Mouse (Mus musculus): ENCODE results near the gene Sos2. TPM values are rescaled to one million over a fixed set of nuclear protein-coding genes. Genes with fewer than 3 reads are reported as not detected.
"Not testable (repeated sequence)": the region's sequence is repeated elsewhere in the genome, so short reads cannot be mapped to it uniquely, and the experiment has no call there.

Gene Sos2
- total RNA-seq, 1 experiment from 2014 or later = 83.1 TPM

- peak; percentile 68 for ATAC-seq (ENCODE audit: extremely low read depth, insufficient number of reproducible peaks, low FRiP score, poor library complexity, severe bottlenecking)
These were observed 752 bp downstream of the Sos2 start for GRCm38 (mm10) chr12:69680635-69681565.

- ATAC-seq (ENCODE audit: extremely low read depth, insufficient number of reproducible peaks, low FRiP score, poor library complexity, severe bottlenecking) = no peak
These were observed 5.5 kb downstream of the Sos2 start for GRCm38 (mm10) chr12:69676157-69676556.

- ATAC-seq (ENCODE audit: extremely low read depth, insufficient number of reproducible peaks, low FRiP score, poor library complexity, severe bottlenecking) = no peak
These were observed 6.8 kb downstream of the Sos2 start for GRCm38 (mm10) chr12:69674576-69675537.

- no peak for ATAC-seq (ENCODE audit: extremely low read depth, insufficient number of reproducible peaks, low FRiP score, poor library complexity, severe bottlenecking)
These were observed 7.5 kb downstream of the Sos2 start for GRCm38 (mm10) chr12:69674176-69674575.

GRCm38 (mm10) chr12:69666721-69667120, 14.9 kb downstream of the Sos2 start:
- ATAC-seq (ENCODE audit: extremely low read depth, insufficient number of reproducible peaks, low FRiP score, poor library complexity, severe bottlenecking) = no peak

GRCm38 (mm10) chr12:69661658-69662057, 20.0 kb downstream of the Sos2 start:
- no peak for ATAC-seq (ENCODE audit: extremely low read depth, insufficient number of reproducible peaks, low FRiP score, poor library complexity, severe bottlenecking)

- ATAC-seq (ENCODE audit: extremely low read depth, insufficient number of reproducible peaks, low FRiP score, poor library complexity, severe bottlenecking) = peak; percentile 93
These were observed 27.7 kb downstream of the Sos2 start for GRCm38 (mm10) chr12:69653973-69654372.

- no peak for ATAC-seq (ENCODE audit: extremely low read depth, insufficient number of reproducible peaks, low FRiP score, poor library complexity, severe bottlenecking)
These were observed 32.1 kb downstream of the Sos2 start for GRCm38 (mm10) chr12:69649511-69649910.

GRCm38 (mm10) chr12:69645821-69646616, 35.6 kb downstream of the Sos2 start:
- no peak for ATAC-seq (ENCODE audit: extremely low read depth, insufficient number of reproducible peaks, low FRiP score, poor library complexity, severe bottlenecking)

GRCm38 (mm10) chr12:69644877-69645276, 36.8 kb downstream of the Sos2 start:
- no peak for ATAC-seq (ENCODE audit: extremely low read depth, insufficient number of reproducible peaks, low FRiP score, poor library complexity, severe bottlenecking)

- ATAC-seq (ENCODE audit: extremely low read depth, insufficient number of reproducible peaks, low FRiP score, poor library complexity, severe bottlenecking) = no peak
These were observed 38.8 kb downstream of the Sos2 start for GRCm38 (mm10) chr12:69642877-69643276.

GRCm38 (mm10) chr12:69634761-69635160, 46.9 kb downstream of the Sos2 start:
- ATAC-seq (ENCODE audit: extremely low read depth, insufficient number of reproducible peaks, low FRiP score, poor library complexity, severe bottlenecking) = peak; percentile 70; the same call in 1 of the 2 replicates

- ATAC-seq (ENCODE audit: extremely low read depth, insufficient number of reproducible peaks, low FRiP score, poor library complexity, severe bottlenecking) = not testable (repeated sequence)
These were observed 63.1 kb downstream of the Sos2 start for GRCm38 (mm10) chr12:69618590-69618989.

- no peak for ATAC-seq (ENCODE audit: extremely low read depth, insufficient number of reproducible peaks, low FRiP score, poor library complexity, severe bottlenecking)
These were observed 77.3 kb downstream of the Sos2 start for GRCm38 (mm10) chr12:69604367-69604766.

- ATAC-seq (ENCODE audit: extremely low read depth, insufficient number of reproducible peaks, low FRiP score, poor library complexity, severe bottlenecking) = no peak
These were observed 84.2 kb downstream of the Sos2 start for GRCm38 (mm10) chr12:69597446-69597845.

- ATAC-seq (ENCODE audit: extremely low read depth, insufficient number of reproducible peaks, low FRiP score, poor library complexity, severe bottlenecking) = no peak
These were observed 88.5 kb downstream of the Sos2 start for GRCm38 (mm10) chr12:69593130-69593529.

GRCm38 (mm10) chr12:69583270-69583629, 98.4 kb downstream of the Sos2 start:
- ATAC-seq (ENCODE audit: extremely low read depth, insufficient number of reproducible peaks, low FRiP score, poor library complexity, severe bottlenecking) = no peak

GRCm38 (mm10) chr12:69582613-69583269, 98.9 kb downstream of the Sos2 start, which contains the start of gene Vcpkmt:
Gene Vcpkmt (minus strand): TSS chr12:69583028.
- peak; percentile 90 for ATAC-seq (ENCODE audit: extremely low read depth, insufficient number of reproducible peaks, low FRiP score, poor library complexity, severe bottlenecking)
